In the genomic region with DNA sequence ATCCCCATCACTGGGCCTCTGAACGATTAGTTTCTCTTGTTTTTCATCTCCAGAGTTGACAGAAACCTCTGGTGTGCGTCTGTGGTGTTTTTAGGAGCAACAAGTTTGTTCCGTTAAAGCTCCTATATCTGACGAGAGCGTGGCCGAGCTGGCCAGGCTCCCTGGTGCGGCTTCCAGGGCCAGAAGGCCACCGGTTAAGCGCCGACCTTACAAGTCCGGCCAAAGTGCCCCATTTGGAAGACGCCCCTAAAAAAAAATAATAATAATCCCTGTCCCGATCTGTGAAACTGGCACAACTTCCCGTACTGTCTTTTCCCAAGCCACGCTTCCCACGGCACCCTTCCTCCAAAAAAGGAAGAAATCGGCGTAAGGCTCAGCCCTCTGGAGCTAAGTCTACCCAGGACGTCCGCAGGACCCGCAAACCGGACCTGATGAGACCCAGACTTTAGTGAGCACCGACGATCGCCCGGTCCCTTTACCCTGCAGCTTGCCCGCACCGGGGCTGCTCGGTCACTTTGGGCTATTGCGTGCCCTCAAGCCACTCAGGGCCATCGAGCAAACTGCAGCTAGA, we compare ENCODE assay signal across 8 mouse cellular contexts. TPM values are rescaled to one million over a fixed set of nuclear protein-coding genes. Genes with fewer than 3 reads are reported as not detected.
DNase-seq lines count a peak whose midpoint lies in the region; ATAC-seq and TF ChIP-seq lines count a peak whose summit lies in the region.

No protein-coding gene starts in this region.

- DNase-seq in cerebellum, adult 2 months, result peak in 1 of 2 experiments; percentile 28
- no peak for DNase-seq in cerebellum, adult 11 months
- DNase-seq in CH12.LX (ENCODE audit: extremely low read depth), result no peak
- no peak for DNase-seq in forebrain, embryonic 11.5 days (ENCODE audit: low spot score)
- peak; percentile 42 for DNase-seq in lung, postnatal 25 days (ENCODE audit: low spot score)
- no peak for DNase-seq in layer of hippocampus, postnatal 14 days (ENCODE audit: low spot score in 2 of 2)

- peaks cover 1% of the 10 kb centered on the region; the same call in 1 of the 2 replicates for H3K27me3 ChIP-seq in cerebellum, adult 2 months (ENCODE audit: control insufficient read depth, insufficient read depth, low read length)
- no peaks in the 10 kb centered on the region for H3K27me3 ChIP-seq in CH12.LX (replicated peaks)
- H3K27me3 ChIP-seq in forebrain, embryonic 11.5 days (ENCODE audit: control insufficient read depth, insufficient read depth, low read length), result peaks cover 8% of the 10 kb centered on the region
- H3K27me3 ChIP-seq in intestine, embryonic 15.5 days (replicated peaks), result no peaks in the 10 kb centered on the region

- 25% methylated on average over 31 of the region's 31 CpGs for WGBS in cerebellum, adult 2 months
- 2% methylated on average over 31 of the region's 31 CpGs for WGBS in forebrain, embryonic 11.5 days
- under 1% methylated on average over 31 of the region's 31 CpGs for WGBS in intestine, embryonic 15.5 days

- TF ChIP-seq POLR2A in cerebellum, adult 2 months (IDR thresholded peaks at IDR 0.05; ENCODE audit: borderline replicate concordance, insufficient read depth, low read length), result no peak
- no peak for TF ChIP-seq POLR2A in CH12.LX (IDR thresholded peaks at IDR 0.05; ENCODE audit: low read depth, low read length)

- TF ChIP-seq RAD21 in CH12.LX (IDR thresholded peaks at IDR 0.05; ENCODE audit: low read depth, low read length), result no peak

- 0 out of 2 replicates have a peak overlapping the region, but pooled peaks have one; percentile 50 for H3K27ac ChIP-seq in cerebellum, adult 2 months (ENCODE audit: insufficient read depth, low read length)
- peak overlapping the region; percentile 7; the same call in 1 of the 2 replicates for H3K27ac ChIP-seq in CH12.LX (ENCODE audit: insufficient read depth, low read depth)
- H3K27ac ChIP-seq in forebrain, embryonic 11.5 days (ENCODE audit: low read depth, low read length), result no peak overlapping the region
- peak overlapping the region; percentile 90 for H3K27ac ChIP-seq in intestine, embryonic 15.5 days

- TF ChIP-seq CTCF in cerebellum, adult 2 months (IDR thresholded peaks at IDR 0.05; ENCODE audit: borderline replicate concordance, insufficient read depth, low read depth, low read length), result no peak
- no peak for TF ChIP-seq CTCF in CH12.LX (conservative IDR thresholded peaks at IDR 0.05 in 1 of 2, IDR thresholded peaks at IDR 0.05 in 1 of 2; ENCODE audit: low read depth in 2 of 2, low read length in 2 of 2)

- peaks cover 30% of the 10 kb centered on the region for H3K79me2 ChIP-seq in CH12.LX (replicated peaks; ENCODE audit: control insufficient read depth, extremely low read depth, insufficient read depth, poor library complexity, severe bottlenecking)

- H3K9ac ChIP-seq in CH12.LX (ENCODE audit: insufficient read depth, low read depth), result peak overlapping the region; percentile 53
- peak overlapping the region; percentile 65 for H3K9ac ChIP-seq in forebrain, embryonic 11.5 days (ENCODE audit: low read length)
- H3K9ac ChIP-seq in intestine, embryonic 15.5 days, result peak overlapping the region; percentile 94

- no peaks in the 10 kb centered on the region for H3K4me1 ChIP-seq in cerebellum, adult 2 months (ENCODE audit: control insufficient read depth, insufficient read depth, low read length)
- H3K4me1 ChIP-seq in CH12.LX (ENCODE audit: control insufficient read depth in 1 of 2, insufficient read depth in 2 of 2), result peaks cover 7 to 54% of the 10 kb centered on the region in 2 experiments
- H3K4me1 ChIP-seq in forebrain, embryonic 11.5 days (replicated peaks; ENCODE audit: control insufficient read depth, insufficient read depth, low read length), result 0 out of 2 replicates have a peak, but pooled peaks cover 3% of the 10 kb centered on the region
- peaks cover 29% of the 10 kb centered on the region for H3K4me1 ChIP-seq in intestine, embryonic 15.5 days (replicated peaks)

- dilution Hi-C loops in CH12.LX (cut with MboI; ENCODE audit: extremely low pct_ligation_motif_present, extremely low pct_unique_long_range_greater_than_20kb, low sequenced_read_pairs), result no loop called here

- H3K9me3 ChIP-seq in CH12.LX (replicated peaks; ENCODE audit: low read length), result no peaks in the 10 kb centered on the region
- H3K9me3 ChIP-seq in forebrain, embryonic 11.5 days (ENCODE audit: control insufficient read depth, low read length), result no peaks in the 10 kb centered on the region
- H3K9me3 ChIP-seq in intestine, embryonic 15.5 days, result no peaks in the 10 kb centered on the region

- H3K4me2 ChIP-seq in CH12.LX (ENCODE audit: insufficient read depth, low read depth, poor library complexity, severe bottlenecking), result peak overlapping the region; percentile 99
- H3K4me2 ChIP-seq in forebrain, embryonic 11.5 days (ENCODE audit: low read depth, low read length, severe bottlenecking), result peak overlapping the region; percentile 92
- peak overlapping the region; percentile 76 for H3K4me2 ChIP-seq in intestine, embryonic 15.5 days (replicated peaks)

- ATAC-seq in forebrain, embryonic 11.5 days (replicated peaks; ENCODE audit: low FRiP score), result no peak; the same call in 1 of the 2 replicates
- ATAC-seq in intestine, embryonic 15.5 days, result no peak
- ATAC-seq in monocyte, adult 5-6 weeks (replicated peaks; ENCODE audit: insufficient number of reproducible peaks, low FRiP score, low TSS enrichment, poor library complexity, severe bottlenecking), result no peak

- in situ Hi-C loops in CH12.LX (cut with MboI; ENCODE audit: low pct_ligation_motif_present, low pct_unique_long_range_greater_than_20kb, low sequenced_read_pairs), result no loop called here

- peak overlapping the region; percentile 70 for H3K4me3 ChIP-seq in cerebellum, adult 2 months (replicated peaks; ENCODE audit: insufficient read depth, low read depth, low read length)
- H3K4me3 ChIP-seq in CH12.LX (replicated peaks in 1 of 3; ENCODE audit: low read depth in 2 of 3, low read length in 2 of 3, poor library complexity in 1 of 3), result peak overlapping the region; percentile 73 to 80 (median 76)
- peak overlapping the region; percentile 59 for H3K4me3 ChIP-seq in forebrain, embryonic 11.5 days (ENCODE audit: low read depth, low read length)
- peak overlapping the region; percentile 85 for H3K4me3 ChIP-seq in intestine, embryonic 15.5 days (replicated peaks)

- no peak for TF ChIP-seq EP300 in CH12.LX (IDR thresholded peaks at IDR 0.05; ENCODE audit: low read length)

- H3K36me3 ChIP-seq in CH12.LX (replicated peaks in 1 of 2; ENCODE audit: control insufficient read depth in 1 of 2, insufficient read depth in 1 of 2, low read length in 1 of 2), result no peaks in the 10 kb centered on the region
- H3K36me3 ChIP-seq in forebrain, embryonic 11.5 days (ENCODE audit: control insufficient read depth, insufficient read depth, low read length), result no peaks in the 10 kb centered on the region
- H3K36me3 ChIP-seq in intestine, embryonic 15.5 days, result no peaks in the 10 kb centered on the region

TF ChIP-seq in CH12.LX, 34 proteins besides CTCF, POLR2A, EP300 and RAD21:
- TF ChIP-seq MXI1 (IDR thresholded peaks at IDR 0.05; ENCODE audit: low read depth, low read length) (no peak), CHD1 (IDR thresholded peaks at IDR 0.05; ENCODE audit: low read depth, low read length) (peak; percentile 25; the same call in 1 of the 2 replicates), SIN3A (IDR thresholded peaks at IDR 0.05; ENCODE audit: low read length) (peak; percentile 22; the same call in 1 of the 2 replicates)
TF ChIP-seq in CH12.LX: peak in this region for 2.

RNA-seq across cellular contexts. Expression of gene Rassf3, which starts 1.0 kb away (rescaled TPM):
- 16.5 and 17.8 TPM in 2 replicates for polyA plus RNA-seq in cerebellum, adult 2 months (2012; rRNA removed)
- total RNA-seq in CH12.LX (2012; rRNA removed) (5.7 and 7.3 TPM in 2 replicates), CH12.LX (2014; rRNA removed) (4.0 and 4.1 TPM in 2 replicates)
- polyA plus RNA-seq in CH12.LX (2012; ENCODE audit: insufficient read length, low read depth), result 9.0 and 9.9 TPM in 2 replicates
- 5.5 and 7.6 TPM in 2 replicates for polyA plus RNA-seq in forebrain, embryonic 11.5 days (2014; fragmentation: Nextera tagmentation; extraction: Ambion mirVana)
- polyA plus RNA-seq in intestine, embryonic 15.5 days (2015; fragmentation: Nextera tagmentation; extraction: Ambion mirVana), result 23.5 and 26.0 TPM in 2 replicates
- total RNA-seq in monocyte, adult 5-6 weeks (2017), result 80.1 to 98.6 TPM (median 93.0 TPM) in 3 replicates
- total RNA-seq in layer of hippocampus, postnatal 14 days (2021), result 10 to 100 TPM; 12.0 to 12.6 TPM
